Mouse (Mus musculus) erythroblast, embryonic 14.5 days (primary cell): ENCODE measurements around the gene Elf2. TPM values are rescaled to one million over a fixed set of nuclear protein-coding genes. Genes with fewer than 3 reads are reported as not detected.
"Not testable (repeated sequence)": the region's sequence is repeated elsewhere in the genome, so short reads cannot be mapped to it uniquely, and the experiment has no call there.

Experiments
- H3K27me3 ChIP-seq: 2 replicates; pipeline ENCODE4 v1.6.1; 2012; ENCODE audit warnings: inconsistent platforms; ENCODE audit not compliant: control insufficient read depth
- H3K36me3 ChIP-seq: 2 replicates; pipeline ENCODE4 v1.6.1; 2012; ENCODE audit warnings: mild to moderate bottlenecking, inconsistent platforms; ENCODE audit not compliant: control insufficient read depth
- H3K4me1 ChIP-seq: 2 replicates; pipeline ENCODE4 v1.6.1; 2012; ENCODE audit warnings: inconsistent platforms; ENCODE audit not compliant: control insufficient read depth
- H3K4me3 ChIP-seq: replicated peaks from 2 replicates; pipeline ENCODE3; 2012; ENCODE audit warnings: moderate library complexity, mild to moderate bottlenecking, inconsistent platforms
- H3K9me3 ChIP-seq: 2 replicates; pipeline ENCODE4 v1.6.1; 2012; ENCODE audit warnings: low read length, inconsistent platforms, mixed read lengths; ENCODE audit not compliant: control insufficient read depth
- GATA1 ChIP-seq: IDR thresholded peaks from 2 replicates; pipeline ENCODE4 v1.6.1; 2012; ENCODE audit warnings: low read length, inconsistent platforms, mixed read lengths
- TAL1 ChIP-seq: IDR thresholded peaks from 3 replicates; pipeline ENCODE4 v1.6.1; 2012; ENCODE audit warnings: low read length, inconsistent platforms, mixed read lengths
- polyA plus RNA-seq: library from polyadenylated mRNA; stranded (reverse); fragments of >175 nt; gene quantifications from 2 replicates; pipeline ENCODE4 v1.2.3, GENCODE M21; 2012

Elf2 gene
- polyA plus RNA-seq, 1 experiment = 1.4 TPM

DNA sequence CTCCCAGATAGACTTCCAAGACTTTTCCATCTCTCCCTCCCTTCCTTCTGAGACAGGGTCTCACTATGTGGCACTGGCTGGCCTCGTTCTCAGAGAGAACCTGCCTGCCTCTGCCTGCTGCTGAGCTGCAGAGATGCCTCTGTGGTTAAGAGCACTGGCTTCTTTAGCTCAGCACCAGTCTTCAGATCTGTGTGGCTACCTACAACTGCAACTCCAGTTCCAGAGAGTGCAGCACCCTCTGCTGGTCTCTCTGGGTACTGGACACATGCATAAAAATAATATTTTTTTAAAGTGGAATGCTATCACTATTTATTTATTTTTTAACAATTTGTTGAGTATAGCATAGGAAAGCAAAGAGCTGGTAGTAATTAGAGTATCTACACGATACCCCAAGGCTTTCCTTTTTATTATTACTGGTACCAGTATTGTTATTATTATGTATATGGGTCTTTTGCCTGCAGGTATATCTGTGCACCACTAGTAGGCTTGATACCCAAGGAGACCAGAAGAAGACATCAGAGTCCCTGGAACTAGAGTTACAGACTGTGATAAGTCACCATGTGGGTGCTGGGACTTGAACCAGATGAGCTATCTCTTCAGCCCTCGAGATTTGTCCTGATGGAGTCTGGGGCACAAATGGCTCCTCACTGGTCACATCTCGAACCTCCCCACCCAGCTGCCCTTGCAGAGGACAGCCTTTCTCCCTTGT is 13.0 kb upstream of the Elf2 start:
- no peaks in the 10 kb centered on the region for H3K36me3 ChIP-seq
- TF ChIP-seq GATA1 (no peak), TAL1 (no peak)
- no peak overlapping the region for H3K4me3 ChIP-seq
- no peaks in the 10 kb centered on the region for H3K9me3 ChIP-seq
- H3K4me1 ChIP-seq = peaks cover 49% of the 10 kb centered on the region
- H3K27me3 ChIP-seq = no peaks in the 10 kb centered on the region

DNA sequence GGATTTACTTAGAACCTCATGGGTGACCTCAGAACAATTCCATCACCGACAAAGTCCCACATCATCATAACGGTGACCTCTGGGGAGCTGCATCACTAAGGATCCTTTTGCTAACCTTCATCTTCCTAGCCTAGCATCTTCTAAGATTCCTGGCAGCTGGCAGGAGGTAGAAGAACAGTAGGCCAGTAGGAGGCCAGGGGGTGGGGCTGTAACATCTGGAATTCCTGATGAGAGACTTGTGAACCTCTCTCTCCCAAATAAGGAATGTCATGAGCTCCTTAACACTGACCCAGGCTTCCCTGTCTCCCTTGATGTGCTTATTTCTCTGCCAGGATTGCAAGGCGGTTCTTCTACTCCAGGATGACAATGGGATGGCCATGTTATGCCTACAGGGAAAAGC is 10.3 kb upstream of the Elf2 start:
- TF ChIP-seq GATA1 (no peak), TAL1 (no peak)
- no peaks in the 10 kb centered on the region for H3K9me3 ChIP-seq
- H3K36me3 ChIP-seq = no peaks in the 10 kb centered on the region
- no peaks in the 10 kb centered on the region for H3K27me3 ChIP-seq
- H3K4me1 ChIP-seq = peaks cover 37% of the 10 kb centered on the region
- H3K4me3 ChIP-seq = no peak overlapping the region

DNA sequence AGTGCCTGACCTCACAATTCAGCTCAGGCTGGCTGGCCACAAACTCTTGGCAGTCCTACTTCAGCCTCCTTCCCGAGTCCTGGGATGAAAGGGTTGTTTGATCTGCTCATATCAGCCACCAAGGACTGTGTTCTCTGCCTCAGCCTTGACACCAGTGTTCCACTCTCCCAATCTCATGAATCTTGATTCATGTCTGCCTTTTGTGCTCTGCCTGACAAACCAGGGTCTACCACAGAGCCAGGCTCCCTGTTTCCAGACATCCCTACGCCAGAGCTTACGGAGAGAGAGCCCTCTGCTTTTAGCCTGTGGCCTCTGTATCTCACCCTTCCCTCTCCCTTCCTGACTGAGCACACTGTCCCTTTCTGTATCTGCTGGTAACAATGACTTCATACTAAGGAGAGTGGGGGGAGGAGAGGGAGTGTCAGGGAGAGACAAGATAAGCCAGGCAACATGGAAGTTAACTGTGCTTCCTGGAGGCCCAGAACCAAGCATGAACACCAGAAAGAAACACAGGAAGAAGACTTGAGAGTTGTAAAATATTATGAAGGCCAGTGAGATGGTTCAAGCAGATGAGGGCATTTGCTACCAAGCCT is 8.3 kb upstream of the Elf2 start:
- Histone ChIP-seq H3K27me3 (no peaks in the 10 kb centered on the region), H3K4me3 (no peak overlapping the region), H3K9me3 (no peaks in the 10 kb centered on the region), H3K36me3 (no peaks in the 10 kb centered on the region), H3K4me1 (peaks cover 37% of the 10 kb centered on the region)
- TF ChIP-seq GATA1 (no peak), TAL1 (no peak)

- H3K36me3 ChIP-seq, H3K4me3 ChIP-seq, H3K9me3 ChIP-seq, H3K27me3 ChIP-seq: not testable (repeated sequence)
- H3K4me1 ChIP-seq = peaks cover 38% of the 10 kb centered on the region
These were observed 4.6 kb upstream of the Elf2 start for GRCm38 (mm10) chr3:51345017-51345416.

GRCm38 (mm10) chr3:51344182-51344581 is 3.7 kb upstream of the Elf2 start:
- not testable (repeated sequence) for H3K36me3 ChIP-seq, H3K9me3 ChIP-seq, H3K27me3 ChIP-seq, H3K4me3 ChIP-seq
- H3K4me1 ChIP-seq = peaks cover 34% of the 10 kb centered on the region

- Histone ChIP-seq H3K9me3 (peaks cover 5% of the 10 kb centered on the region; the same call in 1 of the 2 replicates), H3K27me3 (no peaks in the 10 kb centered on the region), H3K4me1 (peaks cover 29% of the 10 kb centered on the region), H3K4me3 (no peak overlapping the region), H3K36me3 (peaks cover 4% of the 10 kb centered on the region)
- TF ChIP-seq TAL1 (no peak), GATA1 (no peak)
These were observed 2.8 kb upstream of the Elf2 start for GRCm38 (mm10) chr3:51343260-51343659.

DNA sequence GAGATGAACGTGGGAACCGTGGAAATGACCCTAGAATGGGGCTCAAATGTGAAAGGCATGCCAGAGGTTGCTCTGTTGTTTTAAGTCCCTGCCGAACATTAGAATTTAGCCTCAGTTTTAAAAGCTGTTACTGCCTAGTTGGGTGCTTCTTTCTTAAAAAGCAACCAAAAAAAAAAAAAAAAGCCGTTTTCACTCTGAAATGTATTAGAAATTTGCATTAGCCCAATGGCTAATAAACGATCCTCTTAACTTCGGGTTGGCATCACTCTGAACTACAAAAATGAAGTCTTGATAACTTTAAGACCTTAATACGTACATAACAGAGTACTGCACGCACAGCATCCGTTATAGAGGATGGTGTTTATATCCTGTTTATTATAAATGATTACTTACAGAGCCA is 1.7 kb upstream of the Elf2 start:
- Histone ChIP-seq H3K36me3 (peaks cover 5% of the 10 kb centered on the region), H3K4me1 (peaks cover 36% of the 10 kb centered on the region), H3K4me3 (peak overlapping the region; percentile 97), H3K27me3 (no peaks in the 10 kb centered on the region), H3K9me3 (peaks cover 5% of the 10 kb centered on the region; the same call in 1 of the 2 replicates)
- TF ChIP-seq GATA1 = no peak
- TF ChIP-seq TAL1 = no peak

DNA sequence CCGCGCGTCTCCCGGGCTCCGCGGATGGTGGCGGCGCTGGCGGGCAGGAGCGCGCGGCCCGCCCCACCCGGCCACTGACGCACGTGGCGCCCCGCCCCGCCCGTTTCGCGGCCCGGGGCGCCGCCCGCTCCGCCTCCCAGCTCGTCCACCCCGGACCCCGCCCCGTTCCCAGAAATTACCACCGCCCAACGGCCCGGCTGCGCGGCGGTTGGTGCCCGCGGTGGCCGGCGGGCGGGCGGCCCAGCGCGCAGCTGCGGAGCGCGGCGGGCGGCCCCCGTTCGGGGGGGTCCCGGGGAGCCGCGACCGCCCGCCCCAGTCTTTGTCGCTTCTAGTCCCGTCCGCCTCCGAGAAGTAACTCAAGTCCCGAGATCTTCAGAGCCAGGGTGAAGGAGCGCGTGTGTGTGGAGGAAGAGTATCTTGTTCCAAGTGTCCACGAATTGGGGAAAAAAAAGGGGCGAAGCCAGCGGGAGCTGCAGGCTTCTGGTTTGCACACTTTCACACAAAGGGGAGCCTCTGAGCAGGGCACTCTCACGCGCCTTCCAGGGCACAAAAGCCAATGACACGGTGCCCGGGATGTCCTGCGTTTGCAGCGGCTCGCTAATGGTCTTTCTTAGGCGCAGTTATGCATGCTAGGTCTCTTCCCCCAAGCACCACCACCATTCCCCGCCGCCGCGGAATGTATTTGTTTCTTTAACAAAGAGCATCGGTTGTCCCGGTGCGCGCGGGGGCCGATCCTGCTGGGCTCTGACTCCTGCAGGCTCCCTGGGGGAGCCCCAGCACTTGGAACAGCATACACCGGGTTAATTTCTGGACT is 1.0 kb upstream of the Elf2 start:
- Histone ChIP-seq H3K4me1 (peaks cover 43% of the 10 kb centered on the region), H3K36me3 (peaks cover 9% of the 10 kb centered on the region), H3K4me3 (peak overlapping the region; percentile 97), H3K27me3 (no peaks in the 10 kb centered on the region), H3K9me3 (peaks cover 5% of the 10 kb centered on the region; the same call in 1 of the 2 replicates)
- TF ChIP-seq GATA1 (no peak), TAL1 (no peak)
